Mouse (Mus musculus) midbrain, embryonic 15.5 days (tissue): ENCODE results near the gene Ltbr. TPM values are rescaled to one million over a fixed set of nuclear protein-coding genes. Genes with fewer than 3 reads are reported as not detected.
A peak's percentile ranks its signal among the peaks of the same experiment; 100 is the strongest.

Source experiments
- ATAC-seq: fragments of 200-750 bp; cut with Nextera tagmentation; replicated peaks from 2 replicates; pipeline ENCODE4 v1.8.0; 2017; ENCODE audit warnings: moderate TSS enrichment
- H3K27ac ChIP-seq: fragments of 300-500 bp; sonication (generic); 2 replicates; pipeline ENCODE4 v1.5.1; 2015; ENCODE audit warnings: mild to moderate bottlenecking, inconsistent platforms
- H3K27me3 ChIP-seq: fragments of 300-500 bp; sonication (generic); replicated peaks from 2 replicates; pipeline ENCODE4 v1.6.1; 2015; ENCODE audit warnings: inconsistent platforms
- H3K36me3 ChIP-seq: fragments of 300-500 bp; sonication (generic); replicated peaks from 2 replicates; pipeline ENCODE4 v1.6.1; 2015; ENCODE audit warnings: inconsistent platforms
- H3K4me1 ChIP-seq: fragments of 300-500 bp; sonication (generic); 2 replicates; pipeline ENCODE4 v1.6.1; 2015; ENCODE audit warnings: inconsistent platforms
- H3K4me2 ChIP-seq: fragments of 300-500 bp; sonication (generic); 2 replicates; pipeline ENCODE4 v1.6.1; 2015; ENCODE audit warnings: inconsistent platforms, mild to moderate bottlenecking, moderate library complexity
- H3K4me3 ChIP-seq: fragments of 300-500 bp; sonication (generic); 2 replicates; pipeline ENCODE4 v1.5.1; 2015; ENCODE audit warnings: mild to moderate bottlenecking, inconsistent platforms
- H3K9ac ChIP-seq: fragments of 300-500 bp; sonication (generic); 2 replicates; pipeline ENCODE4 v1.6.1; 2015; ENCODE audit warnings: mild to moderate bottlenecking, inconsistent platforms
- H3K9me3 ChIP-seq: fragments of 300-500 bp; sonication (generic); 2 replicates; pipeline ENCODE4 v1.6.1; 2016; ENCODE audit warnings: inconsistent platforms
- WGBS: fragments of 180-500 bp; shearing (Covaris S2); methylation state at CpG from one replicate; pipeline ENCODE4 v1.1.7; 2015; ENCODE audit warnings: mixed read lengths; 5-methylcytosine and 5-hydroxymethylcytosine counted together
- polyA plus RNA-seq: library from polyadenylated mRNA; unstranded; fragments of >200 nt; fragmentation: Nextera tagmentation; extraction: Ambion mirVana; gene quantifications from 2 replicates; pipeline ENCODE4 v1.2.1, GENCODE M21; 2015

Ltbr gene
- polyA plus RNA-seq, 1 experiment from 2014 or later: 14.2 TPM

DNA sequence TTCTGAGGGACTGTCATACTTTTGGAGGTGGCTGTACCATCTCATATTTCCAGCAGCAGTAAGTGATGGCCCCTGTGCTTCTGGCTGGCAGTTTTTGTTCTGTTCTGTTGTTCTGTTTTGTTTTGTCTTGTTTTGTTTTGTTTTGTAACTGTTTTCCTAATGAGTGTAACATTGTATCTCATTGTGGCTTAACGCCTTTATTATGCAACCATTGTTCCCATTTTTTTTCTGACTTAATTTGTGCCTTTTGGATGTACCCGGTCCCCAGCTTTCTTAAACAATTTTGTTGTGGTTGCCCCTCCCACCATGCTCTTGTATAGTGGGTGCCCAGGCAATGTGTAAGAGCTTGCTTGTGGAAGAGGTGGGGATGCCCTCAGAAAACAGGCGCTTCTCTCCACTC lies 28.5 kb upstream of the Ltbr start:
- no peak overlapping the region for H3K27ac ChIP-seq
- no peaks in the 10 kb centered on the region for H3K27me3 ChIP-seq
- no peak overlapping the region for H3K9ac ChIP-seq
- no peaks in the 10 kb centered on the region for H3K4me1 ChIP-seq
- H3K4me2 ChIP-seq: no peak overlapping the region
- no peak overlapping the region for H3K4me3 ChIP-seq
- ATAC-seq: no peak
- H3K9me3 ChIP-seq: no peaks in the 10 kb centered on the region
- no peaks in the 10 kb centered on the region for H3K36me3 ChIP-seq
- WGBS: 57% methylated on average over 3 of the region's 3 CpGs

DNA sequence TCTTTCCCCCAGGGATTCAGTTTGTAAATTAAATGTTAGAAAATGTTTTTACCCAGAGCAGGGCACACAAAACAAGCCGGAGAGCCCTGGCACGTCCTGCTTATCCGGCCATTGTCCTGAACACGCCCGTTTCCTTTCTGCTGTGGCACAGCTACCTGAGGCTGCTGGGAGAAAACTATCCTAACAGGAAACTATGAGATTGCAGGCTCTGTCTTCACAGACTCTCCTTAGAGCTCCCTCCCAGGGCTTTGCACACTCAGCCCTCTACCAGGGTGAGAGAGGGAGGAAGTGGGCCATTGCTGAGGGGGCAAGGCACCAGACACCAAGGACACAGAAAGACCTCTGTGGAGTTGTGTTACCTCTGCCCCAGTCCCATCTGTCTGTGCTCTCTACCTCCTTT lies 26.6 kb upstream of the Ltbr start:
- Histone ChIP-seq H3K9me3 (no peaks in the 10 kb centered on the region), H3K4me2 (no peak overlapping the region), H3K4me1 (no peaks in the 10 kb centered on the region), H3K27me3 (no peaks in the 10 kb centered on the region), H3K9ac (no peak overlapping the region), H3K27ac (no peak overlapping the region), H3K4me3 (no peak overlapping the region), H3K36me3 (no peaks in the 10 kb centered on the region)
- no peak for ATAC-seq
- WGBS: 70% methylated on average over 5 of the region's 5 CpGs

DNA sequence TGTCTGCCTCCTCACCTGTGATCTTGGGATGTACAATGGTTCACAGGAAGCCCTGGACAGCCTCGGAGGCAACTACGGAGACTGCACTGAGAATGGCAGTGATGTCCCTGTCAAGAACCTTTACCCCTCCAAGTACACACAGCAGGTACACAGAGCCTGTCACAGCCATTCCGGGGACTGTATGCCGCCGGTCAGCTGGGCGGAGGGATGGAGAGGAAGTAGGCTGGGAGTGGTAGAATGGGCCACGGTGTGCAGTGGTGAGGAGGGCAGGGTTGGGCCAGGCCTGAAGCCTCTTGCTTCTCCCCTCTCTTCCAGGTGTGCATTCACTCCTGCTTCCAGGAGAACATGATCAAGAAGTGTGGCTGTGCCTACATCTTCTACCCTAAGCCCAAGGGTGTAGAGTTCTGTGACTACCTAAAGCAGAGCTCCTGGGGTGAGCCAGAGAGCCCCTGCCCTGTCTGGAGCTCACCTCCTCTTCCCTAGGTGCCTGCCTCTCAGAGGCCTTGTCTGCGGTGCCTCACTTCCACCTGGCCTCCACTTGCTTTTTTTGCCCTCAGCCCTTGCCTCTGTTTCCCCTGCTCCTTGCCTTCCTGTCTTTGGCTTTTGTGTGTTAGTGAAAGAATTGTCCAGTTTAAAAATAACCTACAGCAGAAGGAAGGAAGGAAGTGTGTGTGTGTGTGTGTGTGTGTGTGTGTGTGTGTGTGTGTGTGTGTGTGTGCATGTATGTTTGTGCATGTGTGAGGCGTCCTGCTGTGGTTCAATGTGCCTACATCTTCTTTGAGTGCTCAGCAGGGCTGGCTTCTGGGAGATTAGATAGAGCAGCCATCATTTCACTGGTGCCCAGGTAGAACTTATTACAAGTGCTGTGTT lies 25.3 kb upstream of the Ltbr start:
- Histone ChIP-seq H3K4me1 (no peaks in the 10 kb centered on the region), H3K36me3 (no peaks in the 10 kb centered on the region), H3K4me3 (no peak overlapping the region), H3K9me3 (no peaks in the 10 kb centered on the region), H3K9ac (no peak overlapping the region), H3K27me3 (no peaks in the 10 kb centered on the region), H3K27ac (no peak overlapping the region), H3K4me2 (no peak overlapping the region)
- WGBS: 71% methylated on average over 9 of the region's 9 CpGs
- no peak for ATAC-seq

DNA sequence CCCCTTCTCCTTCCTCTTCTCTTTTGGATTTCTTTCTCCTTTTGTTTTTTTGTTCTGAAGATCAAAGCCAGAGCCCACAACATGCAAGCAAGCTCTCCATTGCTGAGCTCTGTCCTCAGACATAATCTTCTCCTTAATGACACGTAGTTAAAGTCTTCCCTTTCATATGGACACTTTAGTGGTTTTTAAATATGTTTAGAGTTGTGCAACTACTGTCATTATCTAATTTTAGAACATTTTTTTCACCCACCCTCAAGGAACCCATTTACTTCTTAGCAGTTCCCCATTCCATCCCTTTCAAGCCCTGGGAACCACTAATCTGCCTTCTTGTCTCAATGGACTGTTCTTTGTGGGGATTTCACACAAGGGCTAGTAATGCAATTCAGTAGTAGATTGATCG lies 20.7 kb upstream of the Ltbr start:
- H3K4me1 ChIP-seq: peaks cover 8% of the 10 kb centered on the region; the same call in 1 of the 2 replicates
- ATAC-seq: no peak
- H3K9me3 ChIP-seq: no peaks in the 10 kb centered on the region
- H3K27ac ChIP-seq: no peak overlapping the region
- WGBS: 43% methylated on average over 2 of the region's 2 CpGs
- no peaks in the 10 kb centered on the region for H3K27me3 ChIP-seq
- no peak overlapping the region for H3K9ac ChIP-seq
- H3K36me3 ChIP-seq: no peaks in the 10 kb centered on the region
- H3K4me3 ChIP-seq: no peak overlapping the region
- H3K4me2 ChIP-seq: no peak overlapping the region

DNA sequence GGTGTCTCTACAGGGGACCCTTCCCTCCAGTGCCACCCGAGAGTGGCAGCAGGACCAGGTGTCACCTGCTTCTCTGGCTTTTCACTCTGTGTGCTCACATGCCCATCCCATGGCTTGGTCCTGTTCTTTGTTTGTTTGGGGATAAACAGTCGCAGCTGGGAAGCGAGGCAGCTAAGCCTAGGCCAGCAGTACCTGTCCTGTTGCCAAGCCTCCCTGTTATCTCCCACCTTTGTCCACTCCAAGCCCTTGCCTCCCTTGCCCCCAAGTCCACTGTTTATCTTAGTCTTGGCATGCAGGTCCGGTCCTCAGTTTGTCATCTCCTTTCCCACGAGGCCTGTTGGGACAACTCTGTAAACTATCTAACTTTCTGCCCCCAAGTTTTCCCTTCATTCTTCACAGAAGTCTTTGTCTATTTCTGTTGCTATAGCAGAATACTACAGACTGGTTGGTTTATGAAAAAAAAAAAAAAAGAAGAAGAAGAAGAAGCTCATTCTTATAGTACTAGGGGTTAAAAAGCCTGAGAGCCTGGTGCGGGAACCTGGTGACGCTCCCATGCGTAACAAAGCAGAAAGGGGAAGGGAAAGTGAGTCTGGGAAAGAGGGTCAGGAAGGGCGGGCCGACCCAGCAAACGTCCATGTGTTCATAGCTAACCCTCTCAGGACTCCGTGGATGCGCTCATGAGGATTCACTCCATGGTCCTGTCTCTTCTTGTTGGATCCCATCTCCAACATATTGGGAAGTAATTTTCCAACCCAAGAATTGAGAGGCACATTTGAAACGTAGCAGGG lies 19.6 kb upstream of the Ltbr start:
- H3K4me3 ChIP-seq: no peak overlapping the region
- no peaks in the 10 kb centered on the region for H3K27me3 ChIP-seq
- no peak overlapping the region for H3K4me2 ChIP-seq
- H3K27ac ChIP-seq: no peak overlapping the region
- no peaks in the 10 kb centered on the region for H3K36me3 ChIP-seq
- H3K4me1 ChIP-seq: peaks cover 8% of the 10 kb centered on the region; the same call in 1 of the 2 replicates
- WGBS: 74% methylated on average over 14 of the region's 14 CpGs
- no peak for ATAC-seq
- H3K9ac ChIP-seq: no peak overlapping the region
- no peaks in the 10 kb centered on the region for H3K9me3 ChIP-seq

DNA sequence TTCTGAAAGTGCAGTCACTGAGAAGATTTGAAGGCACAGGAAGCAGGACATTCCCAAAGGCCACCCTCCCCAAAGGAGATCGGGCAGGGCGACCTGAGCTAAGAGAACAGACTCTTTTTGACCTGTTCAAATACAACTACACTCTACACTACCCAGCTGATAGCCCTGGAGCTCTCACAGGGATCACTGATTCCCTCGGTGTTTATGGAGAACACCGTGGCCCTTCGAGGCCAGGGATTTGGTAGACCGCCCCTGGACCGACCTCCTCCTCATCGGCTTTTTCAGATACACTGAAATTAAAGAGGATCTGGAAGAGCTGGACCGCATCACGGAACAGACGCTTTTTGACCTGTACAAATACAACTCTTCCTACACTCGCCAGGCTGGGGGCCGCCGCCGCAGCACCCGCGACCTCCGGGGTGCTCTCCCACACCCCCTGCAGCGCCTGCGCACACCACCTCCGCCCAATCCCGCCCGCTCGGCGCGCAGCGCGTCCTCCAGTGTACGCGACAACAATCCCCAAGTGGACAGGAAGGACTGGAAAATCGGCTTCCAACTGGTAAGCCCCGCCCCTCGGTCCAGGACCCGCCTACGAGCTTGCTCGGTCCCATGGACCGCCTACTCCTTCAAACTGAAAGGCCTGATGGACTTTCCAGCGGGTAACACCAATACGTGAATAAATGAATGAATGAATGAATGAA lies 17.1 kb upstream of the Ltbr start:
- H3K27ac ChIP-seq: no peak overlapping the region
- peak; percentile 91 for ATAC-seq
- no peaks in the 10 kb centered on the region for H3K27me3 ChIP-seq
- 1% methylated on average over 39 of the region's 39 CpGs for WGBS
- peak overlapping the region; percentile 54 for H3K4me3 ChIP-seq
- peak overlapping the region; percentile 47 for H3K9ac ChIP-seq
- H3K4me1 ChIP-seq: peaks cover 8% of the 10 kb centered on the region; the same call in 1 of the 2 replicates
- no peaks in the 10 kb centered on the region for H3K36me3 ChIP-seq
- no peaks in the 10 kb centered on the region for H3K9me3 ChIP-seq
- peak overlapping the region; percentile 91 for H3K4me2 ChIP-seq

DNA sequence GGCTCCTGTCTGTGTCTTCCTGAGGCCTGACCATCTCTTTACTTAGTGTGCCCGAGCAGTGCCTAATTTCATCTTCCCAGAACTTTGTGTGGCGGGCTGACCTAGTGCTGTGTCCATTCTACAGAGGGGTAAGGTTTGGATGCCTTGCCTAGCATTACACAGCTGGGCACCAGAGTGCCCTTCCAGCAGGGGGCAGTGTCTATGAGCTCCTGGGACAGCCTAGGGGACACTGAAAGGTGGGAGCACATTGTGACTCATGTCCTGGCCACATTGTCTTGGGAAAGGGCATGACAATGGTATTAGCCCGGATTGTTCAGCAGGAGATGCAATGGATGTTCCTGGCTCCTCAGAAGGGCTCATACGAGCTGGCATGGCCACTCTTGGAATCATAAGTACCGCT lies 14.6 kb upstream of the Ltbr start:
- Histone ChIP-seq H3K4me2 (no peak overlapping the region), H3K36me3 (no peaks in the 10 kb centered on the region), H3K9ac (no peak overlapping the region), H3K27ac (no peak overlapping the region), H3K27me3 (no peaks in the 10 kb centered on the region), H3K4me3 (no peak overlapping the region), H3K9me3 (no peaks in the 10 kb centered on the region), H3K4me1 (peaks cover 8% of the 10 kb centered on the region; the same call in 1 of the 2 replicates)
- 78% methylated on average over 5 of the region's 5 CpGs for WGBS
- ATAC-seq: no peak

DNA sequence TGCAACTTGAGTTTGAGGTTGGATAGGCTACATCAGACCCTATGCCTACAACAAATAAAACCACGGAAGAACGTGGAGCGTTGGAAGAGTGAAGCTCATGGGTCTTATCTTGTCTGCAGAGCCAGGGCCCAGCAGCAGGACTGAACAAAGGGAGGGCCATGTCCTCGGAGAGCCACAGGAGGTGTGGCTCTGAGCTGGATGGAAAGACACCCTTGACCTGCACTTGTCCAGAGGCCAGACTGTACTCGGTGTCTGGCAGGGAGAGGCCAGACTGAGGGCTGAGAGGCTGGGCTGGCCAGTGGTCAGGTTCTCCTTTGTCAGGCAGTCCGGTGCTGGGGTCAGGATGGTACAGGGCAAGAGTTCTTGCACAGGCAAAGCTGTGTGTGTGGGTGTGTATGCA lies 11.7 kb upstream of the Ltbr start:
- H3K36me3 ChIP-seq: no peaks in the 10 kb centered on the region
- no peak for ATAC-seq
- no peaks in the 10 kb centered on the region for H3K9me3 ChIP-seq
- H3K9ac ChIP-seq: no peak overlapping the region
- 71% methylated on average over 6 of the region's 6 CpGs for WGBS
- H3K4me2 ChIP-seq: no peak overlapping the region
- no peak overlapping the region for H3K27ac ChIP-seq
- H3K4me1 ChIP-seq: peaks cover 6% of the 10 kb centered on the region
- H3K4me3 ChIP-seq: no peak overlapping the region
- H3K27me3 ChIP-seq: peaks cover 28% of the 10 kb centered on the region

DNA sequence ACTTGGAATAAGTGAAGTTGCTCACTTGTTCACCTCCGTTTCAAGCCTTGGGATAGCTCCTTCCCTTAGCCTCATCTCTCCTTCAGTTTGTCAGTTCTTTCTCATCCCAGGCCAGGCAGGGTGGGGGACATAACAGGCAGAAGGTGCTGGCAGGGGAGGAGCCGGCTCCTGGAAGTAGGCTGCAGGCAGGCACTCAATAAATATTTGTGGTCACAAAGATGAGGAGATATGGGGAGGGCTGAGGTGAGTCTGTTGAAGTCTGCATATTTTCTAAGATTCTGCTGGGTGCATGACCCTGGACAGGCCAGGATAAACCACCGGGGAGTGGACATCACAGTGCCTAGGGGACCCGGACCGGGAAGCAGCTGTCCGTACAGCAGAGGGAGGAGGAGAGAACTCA lies 9.9 kb upstream of the Ltbr start:
- H3K4me2 ChIP-seq: no peak overlapping the region
- peaks cover 35% of the 10 kb centered on the region for H3K27me3 ChIP-seq
- H3K9me3 ChIP-seq: no peaks in the 10 kb centered on the region
- H3K27ac ChIP-seq: no peak overlapping the region
- no peaks in the 10 kb centered on the region for H3K36me3 ChIP-seq
- no peak for ATAC-seq
- no peak overlapping the region for H3K4me3 ChIP-seq
- WGBS: 69% methylated on average over 6 of the region's 6 CpGs
- H3K9ac ChIP-seq: no peak overlapping the region
- peaks cover 5% of the 10 kb centered on the region; the same call in 1 of the 2 replicates for H3K4me1 ChIP-seq

DNA sequence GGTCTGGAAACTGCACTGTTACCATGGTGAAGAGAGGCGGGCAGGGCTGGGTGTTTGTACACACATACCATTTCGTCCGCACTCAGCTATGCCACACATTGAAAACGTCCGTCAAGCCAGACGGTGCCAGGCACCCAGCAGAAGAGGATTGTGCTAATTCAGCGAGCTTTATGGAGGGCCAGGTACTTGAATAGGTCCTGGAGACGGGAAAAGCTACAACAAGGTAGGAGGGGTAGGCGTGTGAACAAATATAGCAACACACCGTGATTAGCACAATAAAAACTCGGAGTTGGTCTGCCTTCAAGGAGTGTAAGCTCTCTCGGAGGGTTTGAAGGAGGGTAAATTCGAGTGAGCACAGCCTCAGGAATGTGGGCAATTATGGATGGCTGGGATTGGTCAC lies 9.1 kb upstream of the Ltbr start:
- no peak for ATAC-seq
- peaks cover 5% of the 10 kb centered on the region; the same call in 1 of the 2 replicates for H3K4me1 ChIP-seq
- H3K9ac ChIP-seq: no peak overlapping the region
- no peaks in the 10 kb centered on the region for H3K9me3 ChIP-seq
- H3K4me2 ChIP-seq: no peak overlapping the region
- WGBS: 62% methylated on average over 13 of the region's 13 CpGs
- H3K4me3 ChIP-seq: no peak overlapping the region
- H3K27me3 ChIP-seq: peaks cover 35% of the 10 kb centered on the region
- H3K36me3 ChIP-seq: no peaks in the 10 kb centered on the region
- H3K27ac ChIP-seq: no peak overlapping the region

DNA sequence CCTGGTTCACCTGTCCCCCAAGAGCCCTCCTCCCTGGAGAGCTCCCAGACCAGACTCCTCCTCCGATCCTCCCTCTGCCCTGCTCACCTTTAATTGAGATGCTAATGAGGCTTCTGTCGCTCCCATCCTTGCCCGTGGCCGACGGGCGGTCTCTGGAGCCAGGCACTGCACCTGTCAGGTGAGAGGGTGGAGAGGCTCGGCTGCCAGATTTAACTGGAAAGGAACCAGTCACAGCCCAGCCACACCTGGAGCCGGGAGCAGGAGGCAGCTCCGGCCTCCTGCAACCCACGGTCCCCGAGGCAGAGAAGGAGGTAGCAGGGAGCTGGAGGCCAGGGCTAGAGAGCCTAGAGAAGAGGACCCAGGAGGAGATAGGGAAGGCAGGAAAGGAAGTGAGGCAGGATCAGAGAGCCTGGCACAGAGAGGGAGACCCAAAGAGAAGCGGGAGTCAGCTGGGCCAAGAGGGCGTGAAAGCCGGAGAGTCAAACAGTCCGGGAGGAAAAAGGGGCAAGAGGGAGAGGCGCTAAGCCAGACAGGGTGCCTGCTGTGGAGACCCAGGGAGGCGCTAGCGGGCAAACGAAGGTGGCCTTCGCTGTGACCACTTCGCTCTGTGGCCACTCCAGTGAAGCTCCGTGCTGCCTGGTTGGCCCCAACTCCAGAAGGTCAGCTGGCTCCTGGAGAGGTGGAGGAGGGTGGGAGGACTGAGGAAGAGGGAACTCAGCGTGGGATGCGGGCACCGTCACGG lies 7.6 kb upstream of the Ltbr start:
- Histone ChIP-seq H3K4me2 (no peak overlapping the region), H3K9me3 (no peaks in the 10 kb centered on the region)
- no peak for ATAC-seq

More for the DNA sequence above, 7.6 kb upstream of the Ltbr start:
- H3K36me3 ChIP-seq: no peaks in the 10 kb centered on the region
- peaks cover 5% of the 10 kb centered on the region; the same call in 1 of the 2 replicates for H3K4me1 ChIP-seq
- H3K9ac ChIP-seq: no peak overlapping the region
- 7% methylated on average over 26 of the region's 26 CpGs for WGBS
- no peak overlapping the region for H3K4me3 ChIP-seq
- H3K27me3 ChIP-seq: peaks cover 35% of the 10 kb centered on the region
- H3K27ac ChIP-seq: no peak overlapping the region
